In genomic region chr14:21589620-21590019, GRCm38 (mm10) we compare ENCODE assay signal across 11 mouse cellular contexts.
DNase-seq lines count a peak whose midpoint lies in the region; ATAC-seq lines count a peak whose summit lies in the region.
"Had no signal": no experiment of that assay in that cellular context is flagged by ENCODE, and none has a peak within 500 bp of the region (broad histone marks: within the 10 kb centered on the region; RNA-seq: fewer than 3 reads in every experiment).

No protein-coding gene starts in this region.

- H3K4me2 ChIP-seq in forebrain, embryonic 14.5 days (ENCODE audit: low read length) = no peak overlapping the region
- H3K4me2 ChIP-seq in forebrain, embryonic 13.5 days = no peak overlapping the region
- H3K4me2 ChIP-seq: forebrain, embryonic 12.5 days; lung, embryonic 15.5 days had no signal

- no peak for ATAC-seq in forebrain, embryonic 14.5 days
- ATAC-seq in forebrain, embryonic 13.5 days = no peak

- H3K27ac ChIP-seq in forebrain, embryonic 14.5 days (ENCODE audit: low read depth, low read length) = no peak overlapping the region
- no peak overlapping the region for H3K27ac ChIP-seq in forebrain, embryonic 13.5 days
- H3K27ac ChIP-seq: forebrain, embryonic 12.5 days; lung, embryonic 15.5 days had no signal

- peak; percentile 30 for DNase-seq in forebrain, embryonic 14.5 days (ENCODE audit: low spot score)
- DNase-seq in right cerebral cortex, postnatal 10 days (ENCODE audit: low spot score in 2 of 2) = peak; percentile 54 to 58
- no peak for DNase-seq in right cerebral cortex, postnatal 25 days
- DNase-seq in gastrocnemius, postnatal 25 days = peak; percentile 31
- peak; percentile 59 to 60 for DNase-seq in heart, postnatal 36 days
- DNase-seq in kidney, postnatal 14 days = no peak
- no peak for DNase-seq in urinary bladder, adult 18-20 months (ENCODE audit: low spot score in 2 of 2)
- DNase-seq: retina, postnatal 1 day had no signal

- no peaks in the 10 kb centered on the region for H3K9me3 ChIP-seq in forebrain, embryonic 14.5 days (replicated peaks; ENCODE audit: control insufficient read depth, low read length)
- H3K9me3 ChIP-seq in forebrain, embryonic 13.5 days (replicated peaks) = no peaks in the 10 kb centered on the region

- intact Hi-C loops in heart, postnatal 36 days (cut with DNase I) = no loop called here

- H3K9ac ChIP-seq in forebrain, embryonic 14.5 days (ENCODE audit: low read length) = no peak overlapping the region
- no peak overlapping the region for H3K9ac ChIP-seq in forebrain, embryonic 13.5 days
- H3K9ac ChIP-seq: forebrain, embryonic 12.5 days; lung, embryonic 15.5 days had no signal

- 82% methylated on average over 7 of the region's 7 CpGs for WGBS in forebrain, embryonic 14.5 days
- 78% methylated on average over 7 of the region's 7 CpGs for WGBS in forebrain, embryonic 13.5 days

- no peaks in the 10 kb centered on the region for H3K27me3 ChIP-seq in forebrain, embryonic 14.5 days (replicated peaks; ENCODE audit: control insufficient read depth, insufficient read depth, low read length)
- no peaks in the 10 kb centered on the region for H3K27me3 ChIP-seq in forebrain, embryonic 13.5 days
- H3K27me3 ChIP-seq: forebrain, embryonic 12.5 days; lung, embryonic 15.5 days had no signal

- peaks cover 20% of the 10 kb centered on the region for H3K4me1 ChIP-seq in forebrain, embryonic 14.5 days (ENCODE audit: control insufficient read depth, insufficient read depth, low read length)
- peaks cover 42% of the 10 kb centered on the region for H3K4me1 ChIP-seq in forebrain, embryonic 13.5 days

- no peak overlapping the region for H3K4me3 ChIP-seq in forebrain, embryonic 14.5 days (ENCODE audit: low read depth, low read length)
- no peak overlapping the region for H3K4me3 ChIP-seq in forebrain, embryonic 13.5 days
- H3K4me3 ChIP-seq: forebrain, embryonic 12.5 days; lung, embryonic 15.5 days had no signal

- H3K36me3 ChIP-seq in forebrain, embryonic 14.5 days (ENCODE audit: control insufficient read depth, insufficient read depth, low read length) = 0 out of 2 replicates have a peak, but pooled peaks cover 2% of the 10 kb centered on the region
- H3K36me3 ChIP-seq in forebrain, embryonic 13.5 days (ENCODE audit: poor library complexity, severe bottlenecking) = peaks cover 10% of the 10 kb centered on the region; the same call in 1 of the 2 replicates

Comparison
In these comparisons a context has a peak if more than half of its experiments do, and no peak if none do; other contexts are left out.
1. DNase-seq: peak in forebrain, embryonic 14.5 days (single experiment), right cerebral cortex, postnatal 10 days (2 of 2), gastrocnemius, postnatal 25 days (single experiment) and heart, postnatal 36 days (2 of 2); none in right cerebral cortex, postnatal 25 days (single experiment), kidney, postnatal 14 days (single experiment) and urinary bladder, adult 18-20 months (0 of 2).